Mouse (Mus musculus) heart, postnatal 36 days (tissue): ENCODE measurements around the gene Enpp3. TPM values are rescaled to one million over a fixed set of nuclear protein-coding genes. Genes with fewer than 3 reads are reported as not detected.

ENCODE experiments used
- DNase-seq, 2 experiments: peaks; one replicate each; pipeline ENCODE4 v3.0.0; 2021 to 2022
- intact Hi-C: fragments of 180-260 bp; cut with DNase I; formaldehyde crosslinking; loops from one replicate; pipeline ENCODE4 v1.15.1; 2025
- total RNA-seq, 2 experiments: library from RNA; stranded (reverse); gene quantifications; 2 replicates each; pipeline ENCODE4 v1.2.3; 2021

The Enpp3 gene
- total RNA-seq, 2 experiments from 2014 or later, result 3.3 to 4.4 TPM

DNA sequence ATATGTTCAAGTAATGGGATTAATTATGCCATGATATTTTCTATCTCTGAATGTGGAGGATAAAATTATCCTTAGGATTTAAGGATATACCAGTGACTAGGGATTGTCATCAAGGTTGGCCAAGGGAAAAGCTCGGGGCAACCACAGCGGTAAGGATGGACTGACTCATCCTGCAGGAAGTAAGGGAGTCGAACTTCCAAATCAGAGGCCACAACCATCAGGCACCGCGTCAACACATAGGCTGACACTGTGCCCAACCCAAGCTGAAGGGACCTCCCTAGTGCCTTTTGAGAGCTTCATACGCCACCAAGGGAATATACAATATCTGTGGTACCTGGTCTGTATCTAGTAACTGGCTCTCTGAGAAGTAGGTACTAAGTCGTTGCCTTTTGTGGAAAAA, 73.1 kb downstream of the Enpp3 start:
- DNase-seq, result no peak
- intact Hi-C loops, result no loop called here

- intact Hi-C loops, result no loop called here
- DNase-seq, result no peak
Observed at GRCm38 (mm10) chr10:24767695-24768094, 74.9 kb downstream of the Enpp3 start.

DNA sequence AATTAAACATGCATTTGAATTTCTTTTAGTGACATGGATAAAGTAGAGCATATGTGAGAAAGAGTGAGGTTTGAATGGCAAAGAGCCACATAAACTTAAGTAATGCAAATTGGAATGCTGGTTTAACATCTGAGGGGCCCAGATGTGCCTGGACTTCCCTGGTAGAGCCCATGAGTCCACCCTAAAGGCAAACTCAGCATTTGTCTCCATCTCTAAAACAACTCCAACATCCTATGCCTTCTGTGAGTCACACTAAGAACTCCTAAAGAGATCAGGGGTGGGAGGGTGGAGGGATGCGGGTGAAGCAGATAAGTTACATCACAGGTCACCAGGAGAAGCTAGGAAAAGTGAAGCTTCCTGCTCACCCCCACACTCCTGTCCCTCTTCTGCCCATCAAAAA, 76.6 kb downstream of the Enpp3 start:
- DNase-seq, result no peak
- intact Hi-C loops, result no loop called here

GRCm38 (mm10) chr10:24765151-24765755, 77.4 kb downstream of the Enpp3 start:
- intact Hi-C loops, result no loop called here
- DNase-seq, result no peak

- no peak for DNase-seq
- intact Hi-C loops, result no loop called here
Observed at GRCm38 (mm10) chr10:24764640-24765039, 78.0 kb downstream of the Enpp3 start.

- intact Hi-C loops, result no loop called here
- DNase-seq, result no peak
Observed at GRCm38 (mm10) chr10:24763257-24763656, 79.4 kb downstream of the Enpp3 start.

GRCm38 (mm10) chr10:24758326-24758915, 84.2 kb downstream of the Enpp3 start:
- intact Hi-C loops, result no loop called here
- DNase-seq, result no peak

DNA sequence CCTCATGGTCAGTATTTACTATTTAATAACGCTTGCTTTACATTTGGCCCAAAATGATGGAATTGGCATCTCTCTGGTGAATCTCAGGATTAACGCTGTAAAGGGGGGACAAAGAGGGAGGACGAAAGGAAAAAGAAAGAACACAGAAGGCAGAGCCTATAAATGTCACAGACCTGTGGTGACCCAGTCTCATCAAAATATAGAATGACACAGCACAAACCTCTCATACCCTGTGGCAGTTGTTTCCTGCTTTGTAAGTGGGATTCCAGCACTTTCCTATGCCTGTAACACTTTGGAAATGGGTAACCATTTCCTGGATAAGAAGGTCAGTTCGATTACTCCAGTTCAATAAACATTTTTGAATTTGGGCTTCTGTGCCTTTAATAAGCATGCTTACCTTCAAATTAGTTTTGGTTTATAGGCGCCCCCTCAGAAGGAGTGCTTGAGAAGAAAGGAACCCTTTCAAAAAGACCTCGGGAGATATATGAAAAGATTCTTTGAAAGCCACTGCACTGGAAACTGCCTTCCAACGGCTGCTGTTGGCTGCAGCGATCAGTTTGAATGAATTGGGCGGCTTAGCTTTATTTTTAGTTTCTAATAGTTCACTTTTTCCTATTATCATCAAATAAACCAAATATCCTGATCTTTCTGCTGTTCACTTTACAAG, 87.6 kb downstream of the Enpp3 start:
- intact Hi-C loops, result no loop called here

GRCm38 (mm10) chr10:24754251-24754835, 88.3 kb downstream of the Enpp3 start:
- no peak for DNase-seq
- intact Hi-C loops, result no loop called here

More for the DNA sequence above, 87.6 kb downstream of the Enpp3 start:
- DNase-seq, result no peak

GRCm38 (mm10) chr10:24753536-24754250, 88.9 kb downstream of the Enpp3 start:
- no peak for DNase-seq
- intact Hi-C loops, result no loop called here

DNA sequence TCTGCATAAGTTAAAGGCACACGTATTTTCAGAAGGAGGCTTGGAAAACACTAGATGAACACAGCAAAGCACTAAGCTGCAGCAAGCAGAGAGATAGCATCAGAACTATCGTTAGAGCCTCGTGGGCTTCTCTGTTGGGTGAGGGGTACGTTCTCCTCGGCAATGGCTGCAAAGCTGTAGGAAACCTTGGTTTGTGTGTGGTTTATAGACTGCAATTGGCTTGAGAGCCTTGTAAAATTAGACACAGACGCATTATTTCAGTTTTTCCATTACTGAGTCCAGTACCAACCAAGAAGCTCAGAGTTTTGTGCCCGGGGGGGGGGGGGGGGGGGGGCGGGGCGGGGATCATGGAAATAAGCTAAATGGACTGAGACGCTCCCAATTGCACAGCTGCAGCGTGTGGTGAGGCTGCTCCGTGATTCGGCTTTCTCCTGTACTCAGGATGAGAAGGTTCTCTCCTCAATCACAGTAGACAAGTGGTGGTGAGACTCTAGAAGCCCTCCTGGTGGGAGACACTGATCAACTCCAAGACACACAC, 99.6 kb downstream of the Enpp3 start:
- DNase-seq, result no peak
- intact Hi-C loops, result no loop called here

DNA sequence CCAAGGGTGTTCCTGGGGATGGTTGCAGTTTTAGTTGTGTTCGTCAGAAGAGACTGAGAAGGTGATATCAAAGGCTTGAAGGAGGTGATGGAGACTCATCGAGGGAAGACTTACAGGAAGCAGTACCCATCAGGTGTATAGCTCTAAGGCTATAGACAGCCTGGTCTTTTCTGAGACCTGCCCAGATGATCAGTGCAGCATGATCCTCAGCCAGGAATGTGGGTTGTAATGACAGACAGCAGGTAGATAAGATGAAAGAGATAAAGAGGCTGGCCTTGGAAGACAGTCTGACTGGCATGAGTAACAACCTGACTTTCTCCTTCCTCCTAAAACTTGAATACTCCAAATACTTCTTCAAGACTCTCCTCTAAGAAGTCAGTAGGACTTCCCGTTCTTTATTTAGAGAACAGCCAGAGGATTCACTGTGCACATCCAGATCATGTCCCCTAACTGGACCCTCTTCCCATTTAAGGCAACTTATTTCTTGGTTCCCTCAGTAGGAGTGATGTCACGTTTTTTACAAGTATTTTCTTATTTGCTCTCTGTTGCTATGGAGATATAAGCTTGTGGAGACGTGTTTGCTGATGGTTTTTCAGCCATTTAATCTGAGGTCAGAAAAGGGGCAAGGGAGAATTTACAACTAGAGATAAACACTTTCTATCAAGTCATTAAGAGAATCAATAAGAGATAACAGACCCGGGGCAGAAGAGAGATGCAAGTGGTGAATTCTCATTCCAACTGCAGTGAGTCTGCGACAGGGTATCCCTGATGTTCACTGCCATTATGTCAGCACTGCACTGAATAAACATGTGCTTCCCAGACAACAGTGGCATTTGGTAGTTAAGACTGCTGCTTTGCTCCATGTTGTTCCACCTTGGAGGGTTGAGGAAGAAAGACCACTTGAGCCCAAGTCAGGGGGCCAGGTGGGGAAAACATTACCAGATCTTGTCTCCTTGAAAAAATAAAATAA, 101.1 kb downstream of the Enpp3 start:
- DNase-seq, result no peak
- intact Hi-C loops, result no loop called here

- no peak for DNase-seq
- intact Hi-C loops, result no loop called here
Observed at GRCm38 (mm10) chr10:24739171-24739570, 103.5 kb downstream of the Enpp3 start.

DNA sequence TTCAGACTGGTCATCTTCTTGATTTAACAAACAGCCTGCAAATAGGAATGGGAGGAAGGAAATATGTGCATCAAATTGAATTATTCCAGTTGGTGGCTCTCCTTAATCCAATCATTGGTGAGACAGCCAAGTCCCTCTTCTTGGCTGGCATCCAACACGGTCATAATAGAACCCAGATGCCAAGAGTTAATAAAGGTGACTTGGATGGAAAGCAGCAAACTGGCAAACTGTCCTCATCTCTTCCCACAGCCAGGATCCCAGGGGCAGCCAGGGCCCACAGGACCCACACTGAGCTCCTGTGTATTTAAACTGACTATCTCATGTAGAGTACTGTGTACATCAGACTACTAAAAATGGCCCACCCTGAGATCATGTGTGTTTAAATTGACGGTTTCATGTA, 104.2 kb downstream of the Enpp3 start:
- intact Hi-C loops, result no loop called here
- DNase-seq, result no peak

DNA sequence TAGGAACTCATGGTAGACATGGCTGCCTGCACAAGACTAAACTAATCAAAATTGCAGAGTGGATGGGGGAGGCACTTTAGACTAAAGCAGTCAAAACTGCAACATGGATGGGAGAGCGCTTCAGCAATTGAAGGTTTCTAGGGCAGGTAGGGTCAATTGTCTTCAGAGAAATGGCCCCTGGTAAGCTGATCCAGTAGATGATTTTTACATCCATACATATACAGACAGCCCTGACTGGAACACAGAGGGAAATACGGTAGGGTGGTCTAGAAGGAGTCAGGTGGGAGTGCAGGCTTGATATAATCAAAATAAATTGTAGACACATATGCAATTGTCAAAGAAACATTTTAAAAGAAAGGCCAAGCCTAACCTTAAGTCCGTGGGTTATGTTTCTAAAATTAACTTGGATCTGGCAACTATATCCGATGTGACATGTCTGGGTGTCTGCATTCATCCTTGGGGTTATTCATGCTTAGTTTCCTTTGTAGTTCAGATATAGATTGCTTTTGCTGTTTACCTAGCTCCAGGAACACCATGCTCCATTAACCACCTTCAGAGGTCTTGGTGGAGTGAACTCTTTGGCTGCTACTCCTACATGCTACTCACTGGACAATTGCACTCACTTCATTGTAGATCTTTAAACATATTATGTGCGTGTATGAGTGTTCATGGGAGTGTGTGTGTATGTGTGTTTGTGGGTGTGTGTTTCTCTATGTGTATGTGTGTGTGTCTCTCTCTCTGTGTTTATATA, 107.4 kb downstream of the Enpp3 start:
- DNase-seq, result no peak
- intact Hi-C loops, result no loop called here

DNA sequence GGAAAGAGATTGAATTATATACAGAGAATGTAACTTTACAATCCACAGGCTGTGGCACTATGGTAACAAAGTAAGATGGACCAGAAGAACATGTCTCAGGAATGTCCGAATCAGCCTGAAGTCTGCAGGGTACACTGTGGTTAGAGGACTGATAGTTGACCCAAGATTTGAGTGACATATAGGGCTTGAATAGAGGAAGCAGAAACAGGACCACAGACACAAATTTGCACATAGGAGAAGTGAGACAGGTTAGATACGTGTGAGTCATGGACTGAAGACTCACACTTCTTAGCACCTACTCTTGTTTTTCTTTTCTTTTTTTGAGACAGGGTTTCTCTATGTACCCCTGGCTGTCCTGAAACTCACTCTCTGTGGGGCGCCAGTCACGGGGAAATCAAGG, 115.1 kb downstream of the Enpp3 start:
- intact Hi-C loops, result no loop called here
- DNase-seq, result no peak

- intact Hi-C loops, result no loop called here
- no peak for DNase-seq
Observed at GRCm38 (mm10) chr10:24725197-24725596, 117.4 kb downstream of the Enpp3 start.
